Mouse (Mus musculus) heart, embryonic 11.5 days (tissue): ENCODE measurements at regions not wholly inside any gene's neighbourhood (a gene's known extent, or its start where the extent isn't known, plus 50 kb on each side); places are given as distances from the start of the nearest gene placed in this dataset.
"Not testable (repeated sequence)": the region's sequence is repeated elsewhere in the genome, so short reads cannot be mapped to it uniquely, and the experiment has no call there.

ENCODE experiments used
- ATAC-seq: fragments of 200-750 bp; cut with Nextera tagmentation; replicated peaks from 2 replicates; pipeline ENCODE4 v1.8.0; 2017; ENCODE audit warnings: moderate library complexity; ENCODE audit not compliant: insufficient number of reproducible peaks, low FRiP score, low TSS enrichment
- H3K27ac ChIP-seq: fragments of 300-500 bp; sonication (generic); 2 replicates; pipeline ENCODE4 v1.5.1; 2014; ENCODE audit warnings: mild to moderate bottlenecking, low read depth, low read length
- H3K27me3 ChIP-seq: fragments of 300-500 bp; sonication (generic); 2 replicates; pipeline ENCODE4 v1.6.1; 2014; ENCODE audit warnings: mild to moderate bottlenecking, low read length, mixed read lengths; ENCODE audit not compliant: control insufficient read depth, insufficient read depth
- H3K36me3 ChIP-seq: fragments of 300-500 bp; sonication (generic); 2 replicates; pipeline ENCODE4 v1.6.1; 2014; ENCODE audit warnings: mild to moderate bottlenecking, low read length, moderate library complexity, mixed read lengths; ENCODE audit not compliant: control insufficient read depth, insufficient read depth
- H3K4me1 ChIP-seq: fragments of 300-500 bp; sonication (generic); 2 replicates; pipeline ENCODE4 v1.6.1; 2014; ENCODE audit warnings: low read length; ENCODE audit not compliant: control insufficient read depth, insufficient read depth
- H3K4me2 ChIP-seq: fragments of 300-500 bp; sonication (generic); 2 replicates; pipeline ENCODE4 v1.6.1; 2014; ENCODE audit warnings: mild to moderate bottlenecking, moderate library complexity
- H3K4me3 ChIP-seq: fragments of 300-500 bp; sonication (generic); 2 replicates; pipeline ENCODE4 v1.5.1; 2014; ENCODE audit warnings: low read depth, low read length
- H3K9ac ChIP-seq: fragments of 300-500 bp; sonication (generic); 2 replicates; pipeline ENCODE4 v1.6.1; 2014; ENCODE audit warnings: mild to moderate bottlenecking, low read depth, low read length, moderate library complexity
- H3K9me3 ChIP-seq: fragments of 300-500 bp; sonication (generic); replicated peaks from 2 replicates; pipeline ENCODE4 v1.6.1; 2016; ENCODE audit warnings: low read length; ENCODE audit not compliant: control insufficient read depth
- WGBS: fragments of 180-500 bp; shearing (Covaris S2); extraction: QIAGEN DNeasy Blood & Tissue Kit; methylation state at CpG from one replicate; pipeline ENCODE4 v1.1.7; 2014; ENCODE audit not compliant: insufficient replicate concordance; 5-methylcytosine and 5-hydroxymethylcytosine counted together

DNA sequence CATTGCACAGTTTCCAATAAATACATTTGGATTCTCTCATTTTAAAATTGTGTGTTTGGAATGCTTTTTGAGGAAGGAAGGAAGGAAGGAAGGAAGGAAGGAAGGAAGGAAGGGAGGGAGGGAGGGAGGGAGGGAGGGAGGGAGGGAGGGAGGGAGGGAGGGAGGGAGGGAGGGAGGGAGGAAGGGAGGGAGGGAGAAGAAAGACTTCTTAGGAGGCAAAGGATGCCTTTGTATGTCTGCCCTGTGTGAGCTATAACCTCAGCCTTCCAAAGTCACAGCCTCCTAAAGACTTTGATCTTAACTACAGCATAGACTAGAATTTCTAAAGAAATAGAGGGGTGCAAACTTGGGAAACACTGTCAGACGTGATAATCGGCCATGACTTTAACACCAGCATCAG, 182.5 kb upstream of the Bmp4 start:
- peak overlapping the region; percentile 41; the same call in 1 of the 2 replicates for H3K27ac ChIP-seq
- H3K4me1 ChIP-seq, result not testable (repeated sequence)

DNA sequence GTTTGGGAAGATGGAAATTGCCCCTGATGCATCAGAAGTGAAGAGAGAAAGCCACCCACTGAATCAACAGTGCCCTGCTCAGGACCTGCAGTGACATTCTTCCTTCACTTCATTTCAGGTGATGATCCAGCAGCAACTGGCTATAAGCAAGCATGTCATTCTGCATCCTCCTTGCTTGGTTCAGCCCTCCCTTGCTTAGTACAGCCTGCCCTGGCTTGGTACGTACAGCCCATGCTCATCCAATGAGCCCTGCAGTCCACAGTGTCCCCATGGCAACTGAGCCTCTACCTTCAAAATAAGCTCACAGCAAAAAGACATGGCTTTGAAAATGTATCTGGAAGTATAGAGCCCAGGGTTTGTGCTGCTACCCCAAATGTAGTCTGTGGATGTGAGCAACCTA, 181.4 kb upstream of the Bmp4 start:
- no peak overlapping the region for H3K4me3 ChIP-seq
- H3K4me1 ChIP-seq, result peaks cover 7% of the 10 kb centered on the region
- no peaks in the 10 kb centered on the region for H3K27me3 ChIP-seq
- ATAC-seq, result no peak
- no peaks in the 10 kb centered on the region for H3K36me3 ChIP-seq
- H3K4me2 ChIP-seq, result no peak overlapping the region
- 73% methylated on average over 1 of the region's 1 CpGs for WGBS
- H3K27ac ChIP-seq, result no peak overlapping the region
- no peaks in the 10 kb centered on the region for H3K9me3 ChIP-seq
- H3K9ac ChIP-seq, result no peak overlapping the region

More for the DNA sequence above, 182.5 kb upstream of the Bmp4 start:
- not testable (repeated sequence) for H3K36me3 ChIP-seq, H3K4me2 ChIP-seq, H3K27me3 ChIP-seq, ATAC-seq, H3K9me3 ChIP-seq, H3K4me3 ChIP-seq, H3K9ac ChIP-seq
- WGBS, result 35% methylated on average over 2 of the region's 2 CpGs

DNA sequence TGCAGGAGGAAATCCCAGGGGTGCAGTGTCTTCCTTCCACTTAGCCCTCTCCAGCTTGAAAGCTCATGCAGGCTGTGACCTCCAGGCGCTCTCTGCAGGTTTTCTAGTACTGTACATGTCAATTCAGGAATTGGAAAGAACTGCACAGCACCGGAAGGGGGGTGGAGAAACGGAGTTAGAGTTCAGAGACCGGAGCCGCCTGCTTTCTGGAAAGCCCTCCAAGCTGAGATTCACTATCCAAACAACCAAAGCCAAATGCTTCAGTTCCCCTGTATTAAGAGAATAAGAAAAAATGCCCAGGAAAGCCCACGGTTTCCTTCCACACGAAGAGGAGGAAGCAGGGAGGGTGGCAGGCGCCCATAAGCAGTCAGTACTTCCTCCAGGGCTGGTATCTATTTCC, 178.8 kb upstream of the Bmp4 start:
- no peaks in the 10 kb centered on the region for H3K27me3 ChIP-seq
- H3K4me3 ChIP-seq, result no peak overlapping the region
- no peak overlapping the region for H3K4me2 ChIP-seq
- H3K4me1 ChIP-seq, result peaks cover 7% of the 10 kb centered on the region; the same call in 1 of the 2 replicates
- no peak overlapping the region for H3K27ac ChIP-seq
- no peak for ATAC-seq
- no peaks in the 10 kb centered on the region for H3K36me3 ChIP-seq
- H3K9ac ChIP-seq, result no peak overlapping the region
- no peaks in the 10 kb centered on the region for H3K9me3 ChIP-seq
- WGBS, result 63% methylated on average over 8 of the region's 8 CpGs

DNA sequence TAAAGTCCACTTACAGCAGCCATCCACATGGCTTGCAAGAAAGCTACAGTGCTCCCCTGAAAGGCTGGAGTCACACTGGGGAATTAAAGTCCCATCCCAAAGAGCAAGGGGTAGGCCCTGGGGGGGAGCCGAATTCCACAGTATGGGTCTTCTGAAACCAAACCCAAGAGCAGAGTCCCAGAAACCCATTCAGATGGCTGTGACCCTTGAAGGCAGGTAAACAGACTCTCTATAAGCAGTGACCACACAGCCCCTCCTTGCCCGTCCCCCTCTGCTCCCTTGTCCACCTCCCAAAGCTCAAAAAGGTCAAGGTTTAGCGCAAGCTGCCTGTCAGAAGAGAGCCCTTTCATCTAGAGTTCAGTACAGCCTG, 176.9 kb upstream of the Bmp4 start:
- no peak for ATAC-seq
- 51% methylated on average over 3 of the region's 3 CpGs for WGBS
- Histone ChIP-seq H3K4me2 (no peak overlapping the region), H3K4me3 (no peak overlapping the region), H3K27me3 (no peaks in the 10 kb centered on the region), H3K9me3 (no peaks in the 10 kb centered on the region), H3K36me3 (no peaks in the 10 kb centered on the region), H3K27ac (no peak overlapping the region), H3K9ac (no peak overlapping the region), H3K4me1 (no peaks in the 10 kb centered on the region)

DNA sequence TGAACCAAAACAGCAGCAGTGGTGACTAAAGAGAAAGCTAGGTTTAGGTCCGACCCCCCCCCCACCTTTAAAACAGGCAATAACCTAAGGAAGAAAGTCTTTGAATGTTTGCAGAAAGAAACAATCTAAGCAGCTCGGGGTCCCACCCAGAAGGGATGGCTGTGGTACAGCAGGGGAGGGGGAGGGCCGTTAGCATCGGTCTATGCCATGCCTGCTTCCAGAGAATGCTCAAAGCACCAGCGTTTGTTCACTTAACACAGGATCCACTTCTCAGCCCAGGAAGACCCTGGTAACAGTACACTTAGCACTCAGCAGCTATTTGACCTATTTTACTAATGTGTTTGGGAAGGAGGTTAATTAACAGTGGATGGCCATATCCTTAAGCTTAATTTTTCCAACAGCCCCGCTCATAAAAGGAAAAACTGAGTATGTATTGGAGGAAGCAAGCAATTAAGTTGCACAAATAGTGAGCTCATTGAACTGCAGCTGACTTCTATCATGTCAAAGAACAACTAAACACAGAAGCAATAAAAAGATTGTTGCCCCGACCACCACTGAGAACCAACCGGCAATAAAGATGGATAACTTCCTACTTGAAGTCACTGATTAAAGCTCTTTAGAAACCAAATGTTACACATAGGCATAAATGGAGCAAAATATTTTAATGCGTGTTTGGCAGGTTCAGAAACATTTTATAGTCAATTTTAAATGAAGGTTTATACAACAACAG, 176.4 kb upstream of the Bmp4 start:
- ATAC-seq, result no peak
- 58% methylated on average over 9 of the region's 9 CpGs for WGBS
- Histone ChIP-seq H3K4me3 (no peak overlapping the region), H3K9me3 (no peaks in the 10 kb centered on the region), H3K4me1 (no peaks in the 10 kb centered on the region), H3K9ac (no peak overlapping the region), H3K4me2 (no peak overlapping the region), H3K27ac (no peak overlapping the region), H3K27me3 (no peaks in the 10 kb centered on the region), H3K36me3 (no peaks in the 10 kb centered on the region)

DNA sequence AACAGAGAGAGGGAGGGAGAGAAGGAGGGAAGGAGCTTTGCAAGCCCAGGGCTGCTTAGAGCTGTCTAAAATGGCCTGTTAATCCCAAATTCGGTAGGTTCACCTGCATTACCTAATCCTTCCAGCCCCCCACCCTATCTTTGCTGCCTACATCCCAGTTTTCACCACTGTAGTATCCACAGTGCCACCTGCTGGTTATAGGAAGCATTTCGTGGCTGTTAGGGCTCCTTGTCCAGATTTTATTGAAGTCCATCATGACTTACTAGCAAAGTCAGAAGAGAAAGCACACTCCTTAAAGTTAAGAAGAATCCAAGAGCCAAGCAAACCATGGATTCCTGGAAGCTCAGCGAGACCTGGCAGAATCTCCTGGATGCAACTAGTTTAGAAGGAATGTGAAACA, 174.5 kb upstream of the Bmp4 start:
- no peak for ATAC-seq
- Histone ChIP-seq H3K9ac (no peak overlapping the region), H3K9me3 (no peaks in the 10 kb centered on the region), H3K27ac (no peak overlapping the region), H3K36me3 (no peaks in the 10 kb centered on the region), H3K27me3 (no peaks in the 10 kb centered on the region), H3K4me2 (no peak overlapping the region), H3K4me3 (no peak overlapping the region), H3K4me1 (no peaks in the 10 kb centered on the region)
- WGBS, result 14% methylated on average over 3 of the region's 3 CpGs

DNA sequence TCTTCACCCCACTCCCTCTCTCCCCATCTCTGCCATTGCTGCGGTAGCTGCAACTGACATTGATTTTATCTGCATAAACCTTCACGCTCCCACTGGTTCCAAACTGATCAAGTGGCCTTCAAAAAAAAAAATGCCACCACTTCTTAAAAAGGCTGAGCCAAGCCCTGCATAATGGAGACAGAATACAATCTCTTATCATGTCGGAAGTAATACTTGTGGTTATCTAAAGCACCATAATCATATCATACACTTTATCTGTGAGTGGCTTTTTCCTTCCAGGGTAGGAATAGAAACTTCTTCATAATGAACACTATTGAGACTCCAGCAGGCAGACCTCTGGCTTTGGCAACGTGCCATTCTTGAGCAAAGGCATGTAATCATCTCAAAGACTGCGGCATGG, 171.5 kb upstream of the Bmp4 start:
- 49% methylated on average over 5 of the region's 5 CpGs for WGBS
- ATAC-seq, result no peak
- no peak overlapping the region for H3K4me3 ChIP-seq
- H3K4me2 ChIP-seq, result no peak overlapping the region
- H3K27ac ChIP-seq, result no peak overlapping the region
- no peaks in the 10 kb centered on the region for H3K9me3 ChIP-seq
- no peak overlapping the region for H3K9ac ChIP-seq
- H3K27me3 ChIP-seq, result peaks cover 3% of the 10 kb centered on the region; the same call in 1 of the 2 replicates
- H3K36me3 ChIP-seq, result no peaks in the 10 kb centered on the region
- no peaks in the 10 kb centered on the region for H3K4me1 ChIP-seq

DNA sequence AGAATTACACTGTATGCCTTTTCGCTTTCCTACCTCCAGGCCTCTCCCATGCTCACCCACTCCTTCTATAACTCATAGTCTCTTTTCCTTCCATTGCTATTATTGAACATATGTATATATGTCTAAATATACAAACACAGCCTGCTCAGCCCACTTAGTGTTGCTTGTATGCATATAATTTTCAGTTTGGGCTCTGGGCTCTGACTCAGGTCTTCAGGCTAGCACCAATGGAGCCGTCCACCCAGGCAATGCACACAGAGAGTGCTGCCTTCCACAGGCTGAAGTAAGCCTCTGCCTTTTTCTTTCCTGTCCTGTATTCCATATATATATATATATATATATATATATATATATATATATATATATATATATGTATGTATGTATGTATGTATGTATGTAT, 162.8 kb upstream of the Bmp4 start:
- H3K27ac ChIP-seq, result no peak overlapping the region
- H3K9ac ChIP-seq, result no peak overlapping the region
- H3K4me3 ChIP-seq, result no peak overlapping the region
- H3K27me3 ChIP-seq, result no peaks in the 10 kb centered on the region
- 84% methylated on average over 2 of the region's 2 CpGs for WGBS
- no peaks in the 10 kb centered on the region for H3K36me3 ChIP-seq
- no peaks in the 10 kb centered on the region for H3K9me3 ChIP-seq
- no peak overlapping the region for H3K4me2 ChIP-seq
- no peaks in the 10 kb centered on the region for H3K4me1 ChIP-seq
- no peak for ATAC-seq

DNA sequence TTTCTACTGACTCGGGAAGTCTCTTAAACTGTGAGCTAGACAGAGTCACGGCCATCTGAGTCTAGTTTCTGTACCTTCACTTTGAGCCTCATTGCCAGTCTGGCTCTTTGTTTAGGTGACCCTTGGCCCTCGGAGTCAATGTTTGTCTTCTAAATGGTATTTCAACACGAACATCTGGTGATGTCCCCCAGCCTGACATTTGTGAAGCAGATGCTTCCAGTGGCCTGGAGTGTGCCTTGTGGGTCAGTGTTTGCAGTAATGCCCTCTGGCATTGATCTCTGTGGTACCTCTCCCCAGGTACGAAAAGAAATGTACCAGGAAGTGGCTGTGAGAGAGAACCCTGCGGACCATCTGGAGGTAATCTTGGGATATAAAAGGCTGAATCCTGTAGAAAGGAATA, 155.7 kb upstream of the Bmp4 start:
- no peak for ATAC-seq
- Histone ChIP-seq H3K4me1 (no peaks in the 10 kb centered on the region), H3K36me3 (no peaks in the 10 kb centered on the region), H3K4me3 (no peak overlapping the region), H3K4me2 (no peak overlapping the region), H3K27ac (no peak overlapping the region), H3K9ac (no peak overlapping the region), H3K27me3 (no peaks in the 10 kb centered on the region), H3K9me3 (no peaks in the 10 kb centered on the region)
- 69% methylated on average over 6 of the region's 6 CpGs for WGBS
